Mouse (Mus musculus): Measurements from ENCODE around the gene Zfp184. TPM values are rescaled to one million over a fixed set of nuclear protein-coding genes. Genes with fewer than 3 reads are reported as not detected.
"Not testable (repeated sequence)": the region's sequence is repeated elsewhere in the genome, so short reads cannot be mapped to it uniquely, and the experiment has no call there.

Zfp184 gene
- total RNA-seq (2014; rRNA removed) (20.7 and 21.6 TPM in 2 replicates), polyA plus RNA-seq (2015; fragmentation: Nextera tagmentation; extraction: Ambion mirVana) (15.3 and 17.2 TPM in 2 replicates)

DNA sequence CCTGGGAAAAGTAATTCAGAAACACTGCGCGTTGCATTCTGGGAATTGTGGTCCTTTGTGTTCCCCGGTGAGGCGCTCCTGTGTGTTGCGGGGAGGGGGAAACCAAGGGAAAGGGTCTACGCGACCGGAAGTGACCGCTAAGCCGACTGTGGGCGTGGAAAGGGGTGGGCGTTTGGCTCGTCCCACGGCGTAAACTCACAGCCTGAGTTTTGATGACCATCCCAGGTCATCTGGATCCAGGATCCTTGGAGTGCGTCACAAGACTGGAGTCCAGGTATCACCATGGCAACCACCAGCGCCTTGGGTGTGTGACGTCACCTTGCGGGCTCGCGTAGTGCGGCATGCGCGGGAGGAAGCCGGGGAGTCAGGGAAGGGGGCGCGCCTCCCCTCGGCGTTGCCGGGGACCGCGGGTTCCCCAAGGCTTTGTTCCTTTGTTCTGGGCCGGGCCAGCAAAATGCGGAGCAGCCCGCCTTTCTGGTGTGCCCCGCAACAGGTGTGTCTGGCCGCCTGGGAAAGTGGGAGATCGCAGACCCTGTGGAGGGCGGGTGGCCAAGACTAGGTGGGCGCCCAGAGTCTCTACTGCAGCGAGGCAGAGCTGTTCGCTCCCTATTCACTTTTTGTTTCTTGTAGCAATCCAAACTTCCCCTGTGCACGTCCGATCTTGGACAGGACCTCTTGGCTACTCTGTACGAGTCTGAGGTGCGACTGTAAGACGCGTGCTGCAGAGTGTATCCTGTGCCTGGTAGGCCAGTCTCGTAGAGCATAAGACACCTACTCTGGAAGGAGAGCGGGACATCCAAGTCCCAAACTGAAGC is at the start of gene Zfp184:
Gene Zfp184 (plus strand): TSS at position 169 of the 815 bp plus-strand sequence.
- peak within 1 kb of the TSS; percentile 89 for H3K4me3 ChIP-seq (ENCODE audit: low read depth, low read length)
- H3K4me2 ChIP-seq (ENCODE audit: low read depth): peak within 1 kb of the TSS; percentile 79
- no peaks in the 10 kb centered on the region for H3K27me3 ChIP-seq (ENCODE audit: insufficient read depth, low read length)
- TF ChIP-seq CTCF (IDR thresholded peaks at IDR 0.05; ENCODE audit: low read depth): peak; percentile 56
- 2% methylated on average over 50 of the region's 50 CpGs for WGBS
- H3K4me1 ChIP-seq (ENCODE audit: insufficient read depth): no peaks in the 10 kb centered on the region
- DNase-seq (peak; percentile 97), ATAC-seq (peak; percentile 90)
- H3K36me3 ChIP-seq (ENCODE audit: insufficient read depth): peaks cover 14% of the 10 kb centered on the region
- H3K9ac ChIP-seq: peak within 1 kb of the TSS; percentile 92
- peak within 1 kb of the TSS; percentile 79 for H3K27ac ChIP-seq (ENCODE audit: low read depth, low read length)
- H3K9me3 ChIP-seq (ENCODE audit: low read length): no peaks in the 10 kb centered on the region

- Histone ChIP-seq H3K36me3 (ENCODE audit: insufficient read depth) (no peaks in the 10 kb centered on the region), H3K4me2 (ENCODE audit: low read depth) (peak overlapping the region; percentile 47), H3K27me3 (ENCODE audit: insufficient read depth, low read length) (no peaks in the 10 kb centered on the region), H3K9me3 (ENCODE audit: low read length) (no peaks in the 10 kb centered on the region), H3K9ac (peak overlapping the region; percentile 82), H3K4me3 (ENCODE audit: low read depth, low read length) (peak overlapping the region; percentile 65), H3K27ac (ENCODE audit: low read depth, low read length) (peak overlapping the region; percentile 94), H3K4me1 (ENCODE audit: insufficient read depth) (no peaks in the 10 kb centered on the region; the same call in 1 of the 2 replicates)
- ATAC-seq (peak; percentile 100), DNase-seq (peak; percentile 97)
- TF ChIP-seq CTCF (IDR thresholded peaks at IDR 0.05; ENCODE audit: low read depth): 0 out of 2 replicates have a peak, but pooled peaks have one; percentile 7
- WGBS: 5% methylated on average over 24 of the region's 24 CpGs
Measured at GRCm38 (mm10) chr13:21896549-21897244, 48.2 kb upstream of the Zfp184 start.

- TF ChIP-seq CTCF (IDR thresholded peaks at IDR 0.05; ENCODE audit: low read depth): no peak
- H3K4me3 ChIP-seq (ENCODE audit: low read depth, low read length): peak overlapping the region; percentile 65
- under 1% methylated on average over 11 of the region's 11 CpGs for WGBS
- peak overlapping the region; percentile 94 for H3K27ac ChIP-seq (ENCODE audit: low read depth, low read length)
- no peaks in the 10 kb centered on the region for H3K9me3 ChIP-seq (ENCODE audit: low read length)
- H3K4me2 ChIP-seq (ENCODE audit: low read depth): peak overlapping the region; percentile 47
- no peaks in the 10 kb centered on the region; the same call in 1 of the 2 replicates for H3K4me1 ChIP-seq (ENCODE audit: insufficient read depth)
- DNase-seq (no peak), ATAC-seq (no peak; the same call in 1 of the 2 replicates)
- H3K27me3 ChIP-seq (ENCODE audit: insufficient read depth, low read length): no peaks in the 10 kb centered on the region
- H3K9ac ChIP-seq: peak overlapping the region; percentile 82
- H3K36me3 ChIP-seq (ENCODE audit: insufficient read depth): no peaks in the 10 kb centered on the region
Measured at GRCm38 (mm10) chr13:21897245-21897634, 47.7 kb upstream of the Zfp184 start.

DNA sequence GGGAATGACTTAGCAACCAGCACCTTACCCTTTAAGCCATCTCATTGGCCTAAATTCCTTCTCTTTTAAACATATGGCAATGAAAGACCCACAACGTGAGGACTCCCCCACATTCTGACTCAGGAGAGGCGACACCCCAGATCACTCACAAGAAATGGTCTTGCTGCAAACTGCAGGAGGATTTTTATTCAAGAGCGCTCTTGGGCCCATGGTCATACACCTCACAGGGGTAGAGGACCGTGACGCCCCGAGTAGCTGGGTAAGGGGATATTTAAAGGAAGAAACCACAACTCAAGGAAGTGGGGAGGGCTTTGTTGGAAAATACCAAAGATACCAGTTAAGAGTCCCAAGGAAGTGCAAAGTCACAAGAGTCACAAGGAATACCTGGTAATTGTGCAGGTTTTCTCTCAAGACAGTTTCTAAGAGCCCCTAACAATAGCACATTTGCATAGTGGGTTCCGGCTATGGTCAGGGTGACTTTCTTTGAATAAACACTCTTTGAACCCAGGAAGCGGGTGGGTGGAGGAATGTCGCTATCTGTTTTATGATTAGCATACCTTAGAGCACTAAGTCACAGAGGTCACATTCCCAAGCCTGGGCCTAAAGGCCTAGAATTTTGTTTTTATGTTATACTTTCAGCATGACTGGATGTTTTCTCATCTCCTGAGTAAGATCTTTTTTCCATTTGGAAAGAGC is 43.9 kb upstream of the Zfp184 start:
- 93% methylated on average over 9 of the region's 9 CpGs for WGBS

DNA sequence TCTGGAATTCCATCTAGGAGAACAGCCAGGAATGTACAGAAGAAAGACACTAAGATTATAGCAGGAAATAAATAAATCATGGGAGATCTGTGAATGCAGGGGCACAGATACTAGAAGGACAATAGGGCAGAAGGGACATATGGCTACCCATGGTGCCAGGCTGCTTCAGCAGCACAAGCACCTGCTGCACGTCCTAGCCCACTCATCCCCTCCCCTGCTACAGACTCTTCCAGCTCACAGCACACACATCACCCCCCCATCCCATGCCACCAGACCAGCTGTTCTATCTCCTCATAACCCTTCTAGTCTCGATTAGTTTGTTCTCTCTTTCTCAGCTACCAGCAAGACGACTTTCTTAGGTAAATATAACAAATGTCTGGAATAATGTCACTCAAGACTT is 41.4 kb upstream of the Zfp184 start:
- DNase-seq (no peak), ATAC-seq (no peak)
- WGBS: 46% methylated on average over 3 of the region's 3 CpGs
- Histone ChIP-seq H3K36me3 (ENCODE audit: insufficient read depth) (no peaks in the 10 kb centered on the region), H3K4me2 (ENCODE audit: low read depth) (no peak overlapping the region), H3K4me3 (ENCODE audit: low read depth, low read length) (no peak overlapping the region), H3K27me3 (ENCODE audit: insufficient read depth, low read length) (no peaks in the 10 kb centered on the region), H3K4me1 (ENCODE audit: insufficient read depth) (no peaks in the 10 kb centered on the region), H3K27ac (ENCODE audit: low read depth, low read length) (no peak overlapping the region), H3K9ac (no peak overlapping the region), H3K9me3 (ENCODE audit: low read length) (no peaks in the 10 kb centered on the region)
- TF ChIP-seq CTCF (IDR thresholded peaks at IDR 0.05; ENCODE audit: low read depth): no peak

More for the DNA sequence above, 43.9 kb upstream of the Zfp184 start:
- H3K36me3 ChIP-seq (ENCODE audit: insufficient read depth); H3K27ac ChIP-seq (ENCODE audit: low read depth, low read length); H3K27me3 ChIP-seq (ENCODE audit: insufficient read depth, low read length); H3K9ac ChIP-seq; H3K4me3 ChIP-seq (ENCODE audit: low read depth, low read length); H3K4me1 ChIP-seq (ENCODE audit: insufficient read depth); ATAC-seq; H3K4me2 ChIP-seq (ENCODE audit: low read depth); H3K9me3 ChIP-seq (ENCODE audit: low read length); DNase-seq: not testable (repeated sequence)

- not testable (repeated sequence) for H3K4me3 ChIP-seq (ENCODE audit: low read depth, low read length); ATAC-seq; H3K36me3 ChIP-seq (ENCODE audit: insufficient read depth); H3K4me1 ChIP-seq (ENCODE audit: insufficient read depth); H3K4me2 ChIP-seq (ENCODE audit: low read depth); H3K27ac ChIP-seq (ENCODE audit: low read depth, low read length); H3K9ac ChIP-seq; H3K9me3 ChIP-seq (ENCODE audit: low read length); H3K27me3 ChIP-seq (ENCODE audit: insufficient read depth, low read length); DNase-seq
- WGBS: 72% methylated on average over 4 of the region's 4 CpGs
Measured at GRCm38 (mm10) chr13:21904090-21904489, 40.8 kb upstream of the Zfp184 start.
